Mouse (Mus musculus) right cerebral cortex, adult 18-20 months (tissue): ENCODE measurements around the gene H3f3a.
A peak's percentile ranks its signal among the peaks of the same experiment; 100 is the strongest.

Source experiments
- DNase-seq: peaks from one replicate; pipeline ENCODE4 v3.0.0; 2022; ENCODE audit warnings: mixed read lengths

Gene H3f3a

DNA sequence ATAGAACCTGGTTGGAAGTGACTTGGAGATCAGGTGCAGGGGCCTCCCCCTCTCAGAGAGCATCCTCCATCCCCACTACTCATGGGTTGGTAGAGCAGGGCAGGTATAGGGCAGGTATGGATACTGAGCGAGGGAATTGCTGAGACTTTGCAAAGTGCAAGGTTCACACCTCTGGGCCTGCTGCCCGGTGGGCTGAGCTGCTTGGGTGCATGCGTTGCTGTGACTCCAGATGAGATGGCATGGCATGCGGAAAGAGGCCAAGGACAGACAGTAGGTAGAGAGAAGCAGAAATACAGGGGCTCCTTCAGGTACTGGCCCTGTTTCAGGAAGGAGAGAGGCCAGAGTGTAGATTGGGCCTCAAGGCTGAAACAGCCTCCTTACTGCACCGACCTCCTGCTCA lies 32.5 kb downstream of the H3f3a start:
- DNase-seq = no peak

GRCm38 (mm10) chr1:180780291-180780690 lies 33.5 kb downstream of the H3f3a start:
- DNase-seq = no peak

GRCm38 (mm10) chr1:180778941-180779340 lies 34.8 kb downstream of the H3f3a start:
- no peak for DNase-seq

- DNase-seq = no peak
These were observed 35.4 kb downstream of the H3f3a start for GRCm38 (mm10) chr1:180778403-180778754.

GRCm38 (mm10) chr1:180777660-180778402 lies 35.9 kb downstream of the H3f3a start:
- peak; percentile 83 for DNase-seq

DNA sequence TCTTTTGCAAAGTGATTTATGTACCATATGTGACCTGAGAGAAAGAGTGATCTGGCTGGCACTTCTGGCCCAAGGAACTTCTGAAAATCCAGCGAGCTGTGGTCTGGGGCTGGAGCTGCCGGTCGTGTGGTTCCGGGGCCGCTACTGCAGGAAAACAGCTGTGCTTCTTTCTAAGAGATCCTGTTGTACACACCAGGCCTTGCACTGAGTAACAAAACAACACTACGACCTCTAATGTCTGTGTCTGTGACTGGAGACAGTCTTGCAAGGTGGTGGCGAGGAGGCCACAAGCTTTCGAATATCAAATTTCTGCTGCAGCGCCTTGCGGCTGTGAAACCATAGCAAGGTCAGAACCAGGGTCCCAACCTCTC lies 36.5 kb downstream of the H3f3a start:
- no peak for DNase-seq

GRCm38 (mm10) chr1:180776494-180776893 lies 37.2 kb downstream of the H3f3a start:
- no peak for DNase-seq

DNA sequence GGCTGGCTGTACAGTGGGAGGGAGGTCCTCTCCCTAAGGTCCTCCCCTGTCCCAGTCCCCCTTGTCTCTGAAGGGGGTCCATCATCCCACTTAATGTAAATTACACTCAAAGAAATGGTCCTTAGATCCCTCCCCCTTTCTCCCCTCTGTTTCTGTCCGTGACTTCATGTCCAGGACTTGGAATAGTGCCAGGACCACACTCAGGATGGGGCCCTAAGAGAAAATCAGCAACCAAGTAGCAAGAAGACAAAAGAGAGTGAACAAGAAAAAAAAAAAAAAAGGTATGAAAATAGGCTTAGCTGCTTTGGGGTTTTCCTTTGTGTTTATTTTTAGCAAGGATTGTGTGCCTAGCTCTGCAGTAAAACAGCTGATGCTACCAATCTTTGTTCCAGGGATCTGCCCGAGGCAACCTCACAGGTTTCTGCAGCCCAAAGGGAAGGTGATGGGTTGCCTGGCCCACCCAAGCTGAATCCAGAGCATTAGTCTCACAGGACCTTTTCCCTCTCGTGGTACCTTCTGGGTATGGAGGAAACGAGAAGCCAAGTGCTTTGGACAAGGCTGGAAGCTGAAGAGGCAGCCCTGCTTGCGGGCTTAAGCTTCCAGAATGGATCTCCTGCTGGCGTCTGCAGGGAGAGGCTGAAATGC lies 37.8 kb downstream of the H3f3a start:
- no peak for DNase-seq

DNA sequence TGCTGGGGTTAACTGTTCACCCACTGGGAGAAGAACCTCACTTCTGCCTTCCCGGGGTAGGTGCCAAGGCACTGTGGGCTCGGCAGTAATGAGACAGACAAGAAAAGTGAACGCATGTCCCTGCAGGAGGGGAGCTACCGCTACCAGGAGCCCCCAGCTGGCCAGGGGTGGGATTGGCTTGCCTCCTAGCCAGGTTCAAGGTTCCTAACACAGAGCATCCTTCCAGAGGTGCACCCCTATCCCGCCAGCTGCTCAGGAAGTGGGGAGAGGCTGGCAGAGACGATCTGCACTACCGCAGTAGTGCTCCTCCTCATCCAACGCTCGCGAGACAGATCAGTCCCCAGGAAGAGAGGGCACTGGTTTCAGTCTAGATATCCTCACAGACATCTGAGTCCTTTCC lies 38.4 kb downstream of the H3f3a start:
- DNase-seq = no peak

DNA sequence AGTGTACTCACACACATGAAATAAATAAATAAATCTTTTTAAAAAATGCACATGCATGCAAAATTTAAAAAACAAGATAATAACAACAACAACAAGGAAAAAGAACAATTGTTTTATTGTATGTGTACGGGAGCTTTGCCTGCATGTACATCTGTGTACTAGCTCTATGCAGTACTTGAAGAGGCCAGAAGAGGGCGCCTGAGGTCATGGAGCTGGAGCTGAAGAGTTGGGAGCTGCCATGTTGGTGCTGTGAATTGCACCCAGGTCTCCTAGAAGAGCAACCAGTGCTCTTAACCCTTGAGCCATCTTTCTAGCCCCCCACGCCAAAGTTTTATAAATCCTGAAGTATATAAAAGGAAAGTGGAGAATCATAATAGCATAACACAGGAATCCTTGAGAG lies 39.1 kb downstream of the H3f3a start:
- no peak for DNase-seq

DNA sequence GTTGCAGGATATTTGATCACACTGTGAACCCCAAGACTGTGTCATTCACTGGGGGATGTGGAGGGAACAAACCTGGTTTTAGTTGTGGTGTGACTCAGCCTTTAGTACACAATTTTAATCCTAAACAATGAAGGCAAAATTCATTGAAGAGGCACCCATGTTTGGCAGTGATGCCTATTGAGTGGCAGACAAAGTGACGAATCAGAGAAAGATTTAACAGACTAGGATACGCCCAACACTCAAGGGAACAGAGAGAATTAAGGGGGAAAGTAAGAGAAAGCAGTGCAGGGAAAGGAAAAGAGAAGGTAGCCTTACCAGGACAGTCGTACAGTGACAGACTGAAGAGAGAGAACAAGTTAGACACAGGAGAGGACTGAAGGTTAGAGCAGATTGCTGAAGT lies 41.5 kb downstream of the H3f3a start:
- DNase-seq = no peak

- no peak for DNase-seq
These were observed 42.0 kb downstream of the H3f3a start for GRCm38 (mm10) chr1:180771722-180772121.

DNA sequence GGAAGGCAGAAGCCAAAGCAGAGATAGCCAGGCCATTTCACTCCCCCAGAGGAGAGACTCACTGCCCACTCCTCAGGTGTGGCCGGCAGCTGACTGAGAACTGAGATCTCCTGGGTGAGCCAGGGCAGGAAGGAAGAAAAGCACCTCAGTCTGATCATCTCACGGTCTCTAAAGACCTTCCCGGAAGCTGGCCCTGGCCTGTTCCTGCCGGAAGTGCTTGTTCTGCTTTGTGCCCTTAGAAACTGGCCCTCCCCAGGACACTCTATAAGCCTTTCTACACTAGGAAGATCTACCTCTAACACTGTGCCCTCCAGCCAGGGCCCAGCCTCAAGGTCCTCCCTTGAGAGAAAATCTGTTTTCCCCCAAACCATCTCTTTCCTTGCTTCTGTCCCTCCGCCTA lies 42.4 kb downstream of the H3f3a start:
- DNase-seq = no peak

DNA sequence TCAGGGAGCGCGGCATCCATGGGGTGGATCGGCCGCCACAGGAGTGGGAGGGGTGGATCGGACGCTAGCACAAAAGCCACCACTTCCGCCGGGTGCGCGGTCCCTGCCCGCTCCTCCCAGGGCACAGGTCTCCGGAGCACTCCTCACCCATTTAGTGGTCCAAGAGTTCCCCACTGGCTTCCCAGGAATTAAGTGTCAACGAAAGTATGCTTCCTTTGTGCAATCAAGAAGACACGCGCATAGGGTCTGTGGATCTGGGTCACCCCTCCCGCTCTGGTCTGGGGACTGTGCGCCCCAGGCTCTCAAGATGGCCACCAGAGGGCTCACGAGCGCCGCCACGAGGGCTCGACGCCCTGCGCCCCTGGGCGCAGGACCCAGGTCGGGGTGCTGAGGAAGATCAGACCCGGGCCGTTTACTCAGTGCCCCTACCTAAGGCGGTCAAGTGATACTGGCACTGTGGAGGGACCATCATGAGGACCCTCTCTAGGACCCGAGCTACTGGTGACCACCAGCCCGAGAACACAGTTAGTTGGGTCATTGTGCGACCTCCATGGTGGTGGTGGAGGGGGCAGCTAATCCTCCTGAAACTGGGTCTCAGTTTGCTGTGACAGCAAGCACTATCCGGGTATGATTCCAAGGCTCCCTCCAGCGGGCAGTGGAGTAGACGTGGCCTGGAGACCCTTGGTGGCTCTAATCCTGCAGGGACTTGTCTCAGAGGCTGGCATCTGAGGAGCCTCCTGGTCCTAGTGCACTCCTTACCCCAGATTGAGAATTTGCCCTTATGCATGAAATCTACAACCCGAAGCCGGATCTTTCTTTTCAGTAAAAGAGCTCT lies 45.2 kb downstream of the H3f3a start:
- peak; percentile 68 for DNase-seq

GRCm38 (mm10) chr1:180767541-180768333 lies 46.0 kb downstream of the H3f3a start:
- no peak for DNase-seq

DNA sequence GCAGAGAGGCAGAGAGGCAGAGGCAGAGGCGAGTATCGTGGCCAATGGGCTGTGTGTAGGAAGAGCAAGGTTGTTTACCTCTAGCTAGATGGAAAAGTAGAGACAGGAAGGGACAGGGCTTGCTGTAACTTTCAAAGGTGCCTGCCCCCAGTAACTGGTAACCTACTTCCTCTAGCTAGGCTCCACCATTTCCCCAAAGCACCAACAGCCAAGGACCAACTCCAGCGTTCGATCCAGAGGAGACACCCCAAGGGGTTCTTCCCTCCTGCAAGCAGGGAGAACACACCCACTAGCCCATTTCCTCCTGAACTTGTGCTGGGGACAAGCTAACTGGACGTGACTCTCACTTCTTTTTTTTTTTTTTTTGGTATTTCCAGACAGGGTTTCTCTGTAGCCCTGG lies 47.2 kb downstream of the H3f3a start:
- no peak for DNase-seq

DNA sequence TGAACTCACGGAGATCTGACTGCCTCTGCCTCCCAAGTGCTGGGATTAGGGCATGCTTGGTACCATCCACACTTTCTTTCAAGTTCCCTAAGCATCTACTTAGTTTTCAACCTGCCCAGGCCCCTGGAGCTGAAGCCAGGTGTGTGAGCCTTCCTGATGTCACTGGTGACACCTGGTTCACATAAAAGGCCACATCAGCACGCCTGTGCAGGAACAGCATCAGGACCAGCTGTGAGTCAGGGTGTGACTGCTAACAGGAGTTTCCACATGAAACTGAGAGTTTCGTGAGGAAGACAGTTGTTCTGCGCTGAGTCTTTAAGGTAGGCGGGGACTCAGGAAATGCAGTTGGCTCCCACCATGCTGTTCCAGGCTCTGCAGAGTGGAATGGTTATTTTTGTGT lies 48.4 kb downstream of the H3f3a start:
- DNase-seq = no peak

DNA sequence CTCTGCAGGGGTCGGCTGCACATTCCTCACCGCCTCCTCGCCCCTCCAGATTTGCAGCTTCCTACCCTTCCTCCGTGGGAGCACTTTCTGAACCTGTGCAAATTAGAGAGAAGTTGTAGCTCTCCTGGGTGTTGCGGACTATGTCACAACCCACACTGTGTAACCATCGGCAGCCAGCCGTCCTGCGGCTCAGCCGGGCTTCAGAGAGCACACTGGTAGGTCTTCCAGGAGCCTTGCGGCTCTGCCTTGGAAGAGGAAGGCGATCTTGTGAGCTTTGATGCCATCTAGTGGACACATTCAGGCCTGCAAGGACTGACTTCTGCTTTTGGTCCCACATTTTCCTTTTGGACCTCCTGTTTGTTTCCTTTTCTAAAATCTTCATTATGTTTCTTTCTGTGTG lies 49.9 kb downstream of the H3f3a start:
- DNase-seq = peak; percentile 84

DNA sequence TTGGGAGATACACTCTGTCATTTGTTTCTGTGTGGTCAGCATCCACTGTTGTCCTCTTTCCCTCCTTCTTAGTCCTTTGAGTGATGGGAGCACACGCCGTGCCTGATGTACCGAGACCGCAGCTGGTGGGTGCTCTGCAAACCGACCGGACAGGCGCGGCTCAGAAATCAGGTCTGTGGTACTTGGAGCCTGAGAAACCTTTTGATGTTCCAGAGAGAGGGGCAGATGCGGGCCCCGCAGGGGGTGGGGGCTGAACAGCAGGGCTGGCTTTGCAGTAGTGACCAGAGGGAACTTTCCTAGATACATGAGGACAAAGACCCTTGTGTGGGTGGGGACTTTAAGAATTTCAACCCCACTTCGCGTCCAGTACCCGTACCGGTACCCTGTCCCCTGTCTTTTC lies 50.4 kb downstream of the H3f3a start:
- no peak for DNase-seq

DNA sequence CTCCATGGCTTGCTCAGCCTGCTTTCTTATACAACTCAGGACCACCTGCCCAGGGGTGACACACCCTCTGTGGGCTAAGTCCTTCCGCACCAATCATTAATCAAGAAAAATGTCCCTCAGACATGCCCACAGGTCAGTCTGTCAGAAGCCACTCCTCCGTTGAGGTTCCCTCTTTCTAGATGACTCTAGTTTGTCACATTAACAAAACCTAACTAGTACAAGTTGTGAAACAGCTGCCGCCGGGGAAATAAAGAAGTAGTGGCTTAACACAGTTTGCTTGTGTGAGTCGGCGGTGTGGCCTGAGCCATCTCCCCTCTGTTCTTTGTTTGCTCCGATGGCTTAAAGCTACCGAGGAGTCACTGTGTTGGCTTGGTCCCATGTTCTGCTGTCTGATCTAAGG lies 51.1 kb downstream of the H3f3a start:
- DNase-seq = no peak

GRCm38 (mm10) chr1:180762180-180762579 lies 51.6 kb downstream of the H3f3a start:
- DNase-seq = no peak

- DNase-seq = no peak
These were observed 55.7 kb downstream of the H3f3a start for GRCm38 (mm10) chr1:180757956-180758520.
